Mouse (Mus musculus) lung, postnatal 10 days (tissue): ENCODE measurements around the gene Cpd.

Experiments
- DNase-seq: peaks from one replicate; pipeline ENCODE4 v3.0.0; 2021

Gene Cpd

DNA sequence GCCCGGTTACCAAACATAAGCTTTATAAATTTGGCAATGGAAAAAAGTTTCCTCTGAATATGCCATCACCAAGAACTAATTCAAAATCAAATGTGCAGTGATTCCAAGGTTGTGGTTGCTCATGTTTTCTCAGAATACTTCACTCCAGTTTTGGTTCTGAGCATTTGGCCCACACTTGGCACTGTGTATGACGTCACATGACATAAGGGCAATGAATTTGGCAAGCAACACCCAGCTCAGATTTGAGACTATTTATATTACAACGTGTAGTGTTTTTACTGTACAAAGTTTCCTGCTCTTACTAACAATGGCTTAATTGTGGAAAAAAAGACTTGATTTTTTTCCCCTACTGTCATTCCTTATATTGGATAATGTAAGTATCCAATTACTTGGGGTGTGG lies 73.0 kb downstream of the Cpd start:
- DNase-seq: peak; percentile 13

DNA sequence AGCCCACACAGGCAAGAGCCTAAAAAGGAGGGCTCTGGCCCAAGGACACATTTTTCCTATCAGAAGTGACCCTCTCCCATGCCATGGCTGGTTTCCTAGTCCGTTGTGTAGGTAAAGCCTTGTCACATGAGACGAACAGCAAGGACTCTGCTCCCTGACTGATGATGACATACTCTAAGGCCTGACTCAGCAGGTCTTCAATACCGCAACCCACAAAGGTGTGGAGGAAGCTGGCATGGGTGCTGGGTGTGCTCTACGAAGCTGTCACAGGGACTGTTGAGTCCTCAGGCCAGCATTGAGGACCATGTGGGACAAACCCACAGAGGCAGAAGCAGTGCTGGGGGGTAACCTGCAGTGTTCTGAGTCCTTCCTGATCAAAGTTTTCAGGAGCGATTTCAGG lies 76.3 kb downstream of the Cpd start:
- no peak for DNase-seq

DNA sequence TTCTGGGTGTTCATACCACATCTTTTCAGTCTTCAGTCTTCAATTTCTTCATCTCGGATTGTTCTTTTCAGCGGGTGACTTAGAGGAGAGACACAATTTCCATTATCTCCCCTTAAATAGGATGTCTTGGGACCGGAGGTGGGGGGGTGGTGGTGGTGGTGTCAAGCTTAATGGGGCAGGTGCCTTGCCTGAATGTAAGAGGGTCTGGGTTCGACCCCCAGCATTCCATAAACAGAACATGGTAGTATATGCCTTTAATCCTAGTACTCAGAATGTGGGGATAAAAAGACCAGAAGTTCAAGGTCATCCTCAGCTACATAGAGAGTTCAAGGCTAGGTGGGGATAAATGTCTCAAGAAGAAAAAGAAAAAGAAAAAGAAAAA lies 83.1 kb downstream of the Cpd start:
- no peak for DNase-seq

DNA sequence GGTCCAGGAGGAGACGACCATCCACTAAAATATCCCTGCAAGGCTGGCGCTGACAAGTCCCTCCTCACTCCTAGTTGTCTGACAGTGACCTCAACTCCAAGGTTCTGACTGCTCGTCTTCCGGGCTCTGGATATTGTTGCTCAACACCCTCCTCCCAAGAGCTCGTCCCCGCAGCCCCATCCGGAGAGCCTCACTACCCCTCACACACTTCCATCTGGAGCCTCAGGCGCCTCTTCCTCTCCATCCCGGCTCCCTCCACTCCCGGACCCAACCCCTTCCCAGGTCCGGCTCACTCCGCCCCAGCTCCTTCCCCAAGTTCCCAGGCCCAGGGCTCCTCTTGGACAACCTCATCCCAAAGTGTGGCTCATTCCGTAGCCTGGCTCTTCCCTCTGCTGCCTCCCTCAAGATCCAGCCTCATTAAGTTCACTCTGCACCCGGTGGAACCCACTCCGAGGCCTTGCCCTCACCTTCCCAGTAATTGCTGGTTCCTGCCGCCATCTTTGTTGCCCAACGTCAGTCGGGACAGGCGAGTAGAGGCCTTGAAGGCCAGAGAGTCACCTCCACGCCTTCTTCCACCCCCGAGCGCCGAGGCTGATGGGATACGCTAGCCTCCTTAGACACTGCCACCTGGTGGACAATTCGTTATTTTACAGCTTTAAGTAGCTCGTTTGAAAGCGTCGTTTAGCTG lies 83.6 kb downstream of the Cpd start, which contains the start of gene Gosr1:
Gosr1 (minus strand) TSS at position 527 of the 688 bp plus-strand sequence.
- DNase-seq: peak; percentile 96

DNA sequence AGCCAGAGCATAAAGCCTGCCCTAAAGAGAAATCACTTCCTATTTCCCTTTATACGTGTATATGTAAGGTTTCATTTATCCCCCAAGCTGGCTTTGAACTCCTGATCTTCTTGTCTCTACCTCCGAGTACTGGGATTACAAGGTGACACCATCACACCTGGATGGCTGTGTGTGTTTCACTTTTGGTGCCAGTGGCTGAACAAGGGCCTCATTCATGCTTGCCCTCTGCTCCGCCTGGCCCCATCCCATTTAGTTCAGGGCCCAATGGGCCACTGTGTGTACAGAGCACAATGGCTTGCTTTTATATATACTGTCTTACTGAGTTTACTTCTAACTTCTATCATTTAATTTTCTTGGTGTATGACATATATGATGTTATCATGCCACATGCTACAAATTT lies 94.5 kb downstream of the Cpd start:
- no peak for DNase-seq

DNA sequence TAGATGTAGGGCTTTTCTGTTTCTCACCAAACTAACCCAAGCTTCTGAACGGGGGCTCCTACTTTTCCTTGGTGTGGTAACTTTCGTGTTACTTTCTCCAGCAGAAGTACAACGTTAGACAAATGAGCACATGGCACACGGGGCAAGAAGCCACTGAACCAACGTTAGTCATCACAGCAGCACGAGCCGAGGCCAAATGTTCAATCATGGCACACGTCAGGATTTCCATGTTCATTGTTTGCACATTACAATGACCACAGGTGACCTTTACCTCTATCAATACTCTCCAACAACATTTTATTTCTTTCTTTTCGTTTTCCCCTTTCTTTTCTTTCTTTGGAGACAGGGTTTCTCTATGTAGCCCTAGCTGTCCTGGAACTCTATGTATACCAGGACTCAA lies 98.0 kb downstream of the Cpd start:
- no peak for DNase-seq

DNA sequence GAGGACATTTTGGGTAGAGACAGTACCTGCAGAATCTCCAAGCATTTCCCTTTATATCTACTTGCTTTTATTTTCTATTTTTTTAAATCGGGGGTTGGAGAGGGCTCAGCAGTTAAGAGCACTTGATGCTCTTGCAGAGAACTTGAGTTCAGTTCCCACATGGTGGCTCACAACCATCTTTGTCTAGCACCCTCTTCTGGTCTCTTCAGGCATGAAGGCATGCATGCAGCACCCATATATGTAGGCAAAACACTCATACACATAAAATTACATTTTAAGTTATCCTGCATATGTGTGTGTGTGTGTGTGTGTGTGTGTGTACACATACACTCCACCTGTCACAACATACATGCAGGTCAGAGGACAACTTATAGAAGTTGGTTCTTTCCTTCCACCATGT lies 100.9 kb downstream of the Cpd start:
- DNase-seq: no peak

DNA sequence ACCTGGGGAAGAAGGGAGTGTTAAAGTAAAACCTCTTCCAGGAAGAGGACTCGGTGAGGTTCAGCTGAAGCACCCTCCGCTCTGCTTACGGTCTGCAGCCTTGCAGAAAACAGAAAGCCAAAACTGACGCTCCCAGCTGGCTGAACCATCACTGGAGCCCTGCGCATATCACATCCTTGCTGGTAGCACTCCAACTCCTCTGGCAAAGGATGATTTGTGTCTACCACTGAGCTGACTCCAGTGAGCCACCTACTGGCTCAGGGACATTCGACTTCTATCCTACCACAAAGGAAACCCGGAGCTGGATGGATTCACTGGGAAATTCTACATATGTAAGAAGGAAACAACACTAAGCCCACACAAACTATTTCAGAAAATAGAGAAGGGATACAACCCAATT lies 102.3 kb downstream of the Cpd start:
- DNase-seq: peak; percentile 55

DNA sequence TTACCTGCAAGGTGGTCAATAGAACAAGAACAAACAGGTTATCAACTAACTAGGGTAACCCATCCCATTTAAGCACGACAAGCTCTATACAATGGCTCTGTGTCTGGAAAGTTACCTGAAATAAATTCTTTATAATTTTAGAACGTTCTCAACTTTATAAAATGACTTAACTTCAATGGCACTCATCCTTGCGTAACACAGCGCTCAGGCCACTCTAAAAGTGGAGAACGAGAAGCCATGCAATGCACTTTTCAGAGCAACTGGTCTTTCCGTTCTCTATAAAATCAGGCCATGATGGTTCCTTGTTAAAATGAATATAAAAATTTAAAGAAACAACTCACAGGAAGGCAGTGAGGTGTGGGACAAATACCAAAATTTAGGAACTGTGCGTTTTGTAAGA lies 104.3 kb downstream of the Cpd start:
- DNase-seq: no peak

DNA sequence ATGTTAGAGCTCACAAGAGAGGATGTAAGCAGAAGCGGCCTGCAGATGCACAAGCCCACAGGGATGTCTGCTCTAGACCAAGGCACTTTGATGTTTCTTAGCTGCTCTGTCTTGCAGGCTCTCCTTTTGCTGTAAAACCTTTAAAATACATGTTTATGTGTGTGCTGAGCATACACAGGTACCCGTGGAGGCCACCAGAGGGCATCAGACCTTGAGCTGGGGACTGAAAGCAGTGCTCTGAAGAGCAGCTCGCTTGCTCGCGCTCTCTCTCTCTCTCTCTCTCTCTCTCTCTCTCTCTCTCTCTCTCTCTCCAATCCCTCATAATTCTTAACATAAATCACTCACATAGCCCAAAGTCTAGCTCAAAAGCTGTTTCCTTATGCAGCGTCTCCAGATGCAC lies 107.7 kb downstream of the Cpd start:
- peak; percentile 34 for DNase-seq

DNA sequence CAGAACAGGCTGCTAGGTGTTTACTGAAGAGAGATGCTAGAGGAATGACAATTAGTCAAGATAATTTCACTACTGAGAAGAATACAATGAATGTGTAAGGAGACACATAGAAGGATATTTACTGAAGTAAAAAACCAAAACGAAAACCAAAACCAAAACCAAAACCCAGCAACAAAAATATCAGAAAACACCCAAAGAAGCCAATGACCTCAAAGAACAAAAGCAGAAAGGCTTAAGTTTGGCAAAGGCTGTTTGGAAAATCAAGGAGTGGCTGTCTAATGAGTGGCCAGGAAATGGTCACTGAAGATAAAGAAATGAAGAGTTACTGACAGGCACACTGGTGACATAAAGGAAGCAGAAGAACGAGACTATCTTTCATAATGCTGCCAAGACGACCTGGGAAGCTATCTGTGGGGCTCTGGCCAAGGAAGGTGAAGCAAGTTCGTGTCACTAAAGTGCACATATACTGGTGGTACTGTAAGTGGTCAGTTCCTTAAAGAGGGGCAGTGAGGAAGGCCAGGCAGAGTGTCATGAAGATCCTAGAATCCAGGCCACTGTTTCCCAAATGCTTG lies 111.0 kb downstream of the Cpd start:
- no peak for DNase-seq

DNA sequence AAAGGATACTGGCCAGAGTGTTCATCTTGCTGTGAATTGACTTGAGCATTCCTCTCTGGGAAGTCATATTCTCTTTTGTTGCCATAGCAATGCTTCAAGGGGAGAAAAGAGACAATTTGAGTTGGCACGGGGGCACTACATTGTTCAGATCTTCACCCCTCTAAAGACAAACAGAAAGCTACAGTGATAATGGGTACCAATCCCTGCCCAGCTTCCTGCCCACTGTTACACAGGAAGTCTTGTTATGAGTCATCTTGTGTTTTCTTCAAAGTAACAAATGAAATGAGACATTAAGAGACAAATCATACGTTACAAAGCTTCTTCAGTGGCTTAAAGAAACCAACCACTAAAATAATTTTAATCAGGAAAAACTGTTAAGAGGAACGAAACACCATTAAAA lies 112.3 kb downstream of the Cpd start:
- DNase-seq: peak; percentile 34

DNA sequence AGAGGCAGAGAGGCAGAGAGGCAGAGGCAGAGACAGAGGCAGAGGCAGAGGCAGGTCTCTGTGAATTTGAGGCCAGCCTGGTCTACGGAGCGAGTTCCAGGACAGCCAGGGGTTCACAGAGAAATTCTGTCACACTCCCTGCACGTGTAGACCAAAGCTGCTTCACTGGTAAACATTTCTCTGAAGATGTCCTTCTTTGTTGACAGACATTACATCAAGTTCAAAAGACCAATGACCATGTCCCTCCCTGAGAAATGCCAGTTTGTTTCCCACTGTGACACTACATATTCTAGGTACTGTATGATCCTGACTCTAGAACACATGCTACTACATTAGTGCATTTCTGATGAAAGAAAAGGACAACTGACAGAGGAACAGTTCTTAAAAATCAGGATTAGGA lies 116.2 kb downstream of the Cpd start:
- DNase-seq: no peak
